Mouse (Mus musculus) MEL (cell line): ENCODE measurements at regions not wholly inside any gene's neighbourhood (a gene's known extent, or its start where the extent isn't known, plus 50 kb on each side); places are given as distances from the start of the nearest gene placed in this dataset.

ENCODE experiments used
- BHLHE40 ChIP-seq: IDR thresholded peaks from 2 replicates; pipeline ENCODE4 v1.6.1; 2012; ENCODE audit warnings: low read depth, mild to moderate bottlenecking, inconsistent platforms, low read length, improper control_type of control experiment, borderline replicate concordance
- EP300 ChIP-seq, 2 experiments: IDR thresholded peaks; 2 replicates each; pipeline ENCODE4 v1.6.1; 2011; ENCODE audit warnings: improper control_type of control experiment in 2 of 2, low read length in 2 of 2, low read depth in 1 of 2, mild to moderate bottlenecking in 1 of 2
- TAL1 ChIP-seq: IDR thresholded peaks from 2 replicates; pipeline ENCODE4 v1.6.1; 2012; ENCODE audit warnings: mild to moderate bottlenecking, inconsistent platforms, low read length, moderate library complexity, mixed read lengths
- ZC3H11A ChIP-seq: IDR thresholded peaks from 2 replicates; pipeline ENCODE4 v1.6.1; 2012; ENCODE audit warnings: low read depth, mild to moderate bottlenecking, inconsistent platforms, low read length, improper control_type of control experiment
- ZNF384 ChIP-seq: IDR thresholded peaks from 2 replicates; pipeline ENCODE4 v1.6.1; 2012; ENCODE audit warnings: low read depth, mild to moderate bottlenecking, inconsistent platforms, low read length, improper control_type of control experiment

- TF ChIP-seq ZNF384 (no peak), EP300 (IDR thresholded peaks at IDR 0.05; ENCODE audit: low read depth in 1 of 2, low read length in 2 of 2) (no peak), ZC3H11A (no peak), BHLHE40 (no peak), TAL1 (no peak)
These were observed 110.7 kb downstream of the Tmem17 start for GRCm38 (mm10) chr11:22622496-22622997.
